ENCODE assay signal across 21 mouse cellular contexts in genomic region chr12:4365951-4366350, GRCm38 (mm10).
A peak's percentile ranks its signal among the peaks of the same experiment; 100 is the strongest.
DNase-seq lines count a peak whose midpoint lies in the region; ATAC-seq and TF ChIP-seq lines count a peak whose summit lies in the region.
"Had no signal": no experiment of that assay in that cellular context is flagged by ENCODE, and none has a peak within 500 bp of the region (broad histone marks: within the 10 kb centered on the region; RNA-seq: fewer than 3 reads in every experiment).

No protein-coding gene starts in this region.

- no peak overlapping the region for H3K9ac ChIP-seq in MEL (ENCODE audit: control insufficient read depth, low read depth, low read length, poor library complexity, severe bottlenecking)
- H3K9ac ChIP-seq: embryonic facial prominence, embryonic 13.5 days; forebrain, embryonic 15.5 days; heart, embryonic 13.5 days; hindbrain, embryonic 14.5 days; limb, embryonic 15.5 days; liver, embryonic 15.5 days; stomach, embryonic 15.5 days had no signal

- peak; percentile 20 for DNase-seq in thymus, postnatal 0 days (ENCODE audit: low spot score)
- DNase-seq in thymus, postnatal 25 days = no peak
- peak; percentile 33 for DNase-seq in MEL (ENCODE audit: low read depth, low spot score)
- no peak for DNase-seq in cerebellum, postnatal 10 days
- DNase-seq in frontal cortex, postnatal 14 days (ENCODE audit: low spot score in 2 of 2) = no peak
- DNase-seq: adrenal gland, postnatal 14 days; cerebellum, adult 9-11 months; gastrocnemius, adult 2 months; thymus, adult 18-20 months had no signal

- H3K27ac ChIP-seq in MEL (ENCODE audit: control insufficient read depth, low read depth, low read length) = no peak overlapping the region
- H3K27ac ChIP-seq: embryonic facial prominence, embryonic 13.5 days; forebrain, embryonic 15.5 days; gastrocnemius, adult 2 months; heart, embryonic 13.5 days; hindbrain, embryonic 14.5 days; limb, embryonic 15.5 days; liver, embryonic 15.5 days; stomach, embryonic 15.5 days had no signal

- peaks cover 0 to 2% of the 10 kb centered on the region in 2 experiments; a peak in 1 of 4 replicates for H3K4me1 ChIP-seq in MEL (ENCODE audit: control insufficient read depth in 1 of 2, insufficient read depth in 2 of 2, low read length in 2 of 2)
- H3K4me1 ChIP-seq: embryonic facial prominence, embryonic 13.5 days; forebrain, embryonic 15.5 days; heart, embryonic 13.5 days; limb, embryonic 15.5 days; liver, embryonic 15.5 days; stomach, embryonic 15.5 days had no signal

- no peaks in the 10 kb centered on the region for H3K9me3 ChIP-seq in MEL (replicated peaks; ENCODE audit: insufficient read depth, low read length)
- H3K9me3 ChIP-seq: embryonic facial prominence, embryonic 13.5 days; forebrain, embryonic 15.5 days; heart, embryonic 13.5 days; limb, embryonic 15.5 days; liver, embryonic 15.5 days; megakaryocyte, embryonic 14.5 days; stomach, embryonic 15.5 days had no signal

- TF ChIP-seq RAD21 in MEL (IDR thresholded peaks at IDR 0.05; ENCODE audit: low read depth, low read length) = no peak

- H3K27me3 ChIP-seq in MEL (ENCODE audit: control insufficient read depth in 1 of 2, insufficient read depth in 2 of 2, low read length in 2 of 2) = no peaks in the 10 kb centered on the region
- H3K27me3 ChIP-seq: embryonic facial prominence, embryonic 13.5 days; forebrain, embryonic 15.5 days; heart, embryonic 13.5 days; limb, embryonic 15.5 days; liver, embryonic 15.5 days; megakaryocyte, embryonic 14.5 days; stomach, embryonic 15.5 days had no signal

- peaks cover 1 to 7% of the 10 kb centered on the region in 2 experiments for H3K36me3 ChIP-seq in MEL (ENCODE audit: control insufficient read depth in 1 of 2, insufficient read depth in 2 of 2, low read length in 2 of 2)
- H3K36me3 ChIP-seq: embryonic facial prominence, embryonic 13.5 days; forebrain, embryonic 15.5 days; heart, embryonic 13.5 days; limb, embryonic 15.5 days; liver, embryonic 15.5 days; stomach, embryonic 15.5 days had no signal

- no peak for TF ChIP-seq CTCF in MEL (IDR thresholded peaks at IDR 0.05 in 2 of 3, conservative IDR thresholded peaks at IDR 0.05 in 1 of 3; ENCODE audit: control insufficient read depth in 1 of 3, insufficient read depth in 1 of 3, low read depth in 2 of 3, low read length in 3 of 3, poor library complexity in 1 of 3, severe bottlenecking in 1 of 3)

- peaks cover 11% of the 10 kb centered on the region for H3K79me2 ChIP-seq in MEL (ENCODE audit: control insufficient read depth, insufficient read depth, low read length, poor library complexity)

- no peak overlapping the region for H3K4me3 ChIP-seq in MEL (ENCODE audit: control insufficient read depth in 1 of 2, insufficient read depth in 1 of 2, low read depth in 2 of 2, low read length in 2 of 2)
- H3K4me3 ChIP-seq: embryonic facial prominence, embryonic 13.5 days; forebrain, embryonic 15.5 days; gastrocnemius, adult 2 months; heart, embryonic 13.5 days; limb, embryonic 15.5 days; liver, embryonic 15.5 days; megakaryocyte, embryonic 14.5 days; stomach, embryonic 15.5 days had no signal

- TF ChIP-seq EP300 in MEL (IDR thresholded peaks at IDR 0.05; ENCODE audit: low read depth in 1 of 2, low read length in 2 of 2) = no peak

- peak; percentile 46 for ATAC-seq in inflammation-experienced regulatory T-cells, adult 6 months
- no peak for ATAC-seq in frontal cortex, adult (ENCODE audit: low TSS enrichment)
- ATAC-seq: activated CD4-positive, CD25-positive, alpha-beta regulatory T cell, adult 4 months; forebrain, embryonic 15.5 days; intestine, postnatal 0 days had no signal

- no peak for TF ChIP-seq POLR2A in MEL (IDR thresholded peaks at IDR 0.05; ENCODE audit: control insufficient read depth in 1 of 2, insufficient read depth in 1 of 2, low read depth in 1 of 2, low read length in 2 of 2, poor library complexity in 1 of 2)

TF ChIP-seq in MEL, 35 proteins besides CTCF, POLR2A, EP300 and RAD21:
- TF ChIP-seq JUND (IDR thresholded peaks at IDR 0.05; ENCODE audit: low read depth, low read length) = no peak
- TF ChIP-seq HCFC1 (IDR thresholded peaks at IDR 0.05; ENCODE audit: low read depth, low read length) = 0 out of 2 replicates have a peak, but pooled peaks have one; percentile 12

Comparison
In these comparisons a context has a peak if more than half of its experiments do, and no peak if none do; other contexts are left out.
1. DNase-seq: peak in thymus, postnatal 0 days (single experiment) and MEL (single experiment); none in thymus, postnatal 25 days (single experiment), cerebellum, postnatal 10 days (0 of 2) and frontal cortex, postnatal 14 days (0 of 2).